Mouse (Mus musculus): Measurements from ENCODE around the gene Trim45. TPM values are rescaled to one million over a fixed set of nuclear protein-coding genes. Genes with fewer than 3 reads are reported as not detected.

Trim45 gene
- polyA plus RNA-seq (2015; fragmentation: Nextera tagmentation; extraction: Ambion mirVana) = 7.6 and 8.7 TPM in 2 replicates

DNA sequence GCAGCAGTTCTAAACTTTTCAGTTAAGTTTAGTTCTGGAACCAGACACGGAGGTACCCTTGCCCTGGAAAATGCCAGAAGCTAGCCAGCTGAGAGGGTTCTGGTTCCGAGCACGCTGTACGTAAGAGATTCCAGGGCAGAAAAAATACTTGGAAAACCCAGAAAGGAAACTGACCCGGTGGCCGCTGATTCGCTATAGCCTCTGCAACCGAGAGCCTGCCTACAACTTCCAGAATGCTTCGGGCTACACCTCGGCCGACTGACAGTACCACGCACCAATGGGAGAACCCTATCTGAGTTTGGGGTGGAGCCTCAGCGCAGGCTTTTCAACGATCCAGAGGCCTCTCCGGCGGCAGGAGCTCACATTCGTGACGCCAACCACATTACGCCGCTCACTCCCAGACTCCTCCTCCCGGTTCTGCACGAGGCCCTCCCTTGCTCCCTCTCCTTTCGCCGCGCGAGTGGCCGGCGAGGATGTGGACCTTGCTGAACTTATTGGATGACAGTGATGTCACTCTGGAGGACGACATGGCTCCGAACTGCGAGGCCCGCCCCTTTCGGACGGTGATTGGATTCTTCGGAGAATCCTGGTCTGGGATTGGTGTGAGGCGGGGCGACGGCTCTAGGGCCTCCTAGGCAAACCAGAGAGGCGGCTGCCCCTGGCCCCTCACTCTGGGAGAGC is at the start of gene Trim45:
TSS of gene Trim45 (plus strand) at position 378 of the 681 bp plus-strand sequence.
- H3K9me3 ChIP-seq (ENCODE audit: control insufficient read depth, low read length) = no peaks in the 10 kb centered on the region
- peak within 1 kb of the TSS; percentile 85 for H3K9ac ChIP-seq (ENCODE audit: low read depth, low read length)
- H3K27me3 ChIP-seq (replicated peaks; ENCODE audit: control insufficient read depth, insufficient read depth, low read length) = no peaks in the 10 kb centered on the region
- WGBS = under 1% methylated on average over 39 of the region's 39 CpGs
- H3K4me3 ChIP-seq (ENCODE audit: low read length) = peak within 1 kb of the TSS; percentile 66
- peaks cover 15% of the 10 kb centered on the region for H3K4me1 ChIP-seq (ENCODE audit: control insufficient read depth, insufficient read depth, low read depth, low read length)
- H3K36me3 ChIP-seq (ENCODE audit: control insufficient read depth, insufficient read depth, low read length) = no peaks in the 10 kb centered on the region
- ATAC-seq = peak; percentile 99
- peak within 1 kb of the TSS; percentile 89 for H3K27ac ChIP-seq (ENCODE audit: low read depth, low read length)
- peak within 1 kb of the TSS; percentile 74 for H3K4me2 ChIP-seq (ENCODE audit: low read length)

DNA sequence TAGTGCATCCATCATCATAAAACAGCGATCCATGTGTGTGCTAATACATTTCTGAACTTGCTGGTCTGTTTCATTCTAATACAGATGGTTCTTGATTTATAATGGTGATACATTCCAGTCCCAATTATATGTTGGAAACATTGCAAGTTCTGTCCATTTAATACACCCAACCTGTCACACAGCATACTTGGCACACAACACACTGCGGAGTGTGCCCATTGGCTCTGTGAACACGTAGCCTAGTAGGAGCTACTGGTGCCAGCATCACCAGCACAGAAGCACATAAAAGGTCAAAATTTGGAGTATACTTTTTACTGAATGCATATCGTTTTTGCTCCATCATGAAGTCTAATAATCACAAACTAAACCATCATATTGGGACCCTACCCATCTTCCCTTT is 44.9 kb upstream of the Trim45 start:
- no peak for ATAC-seq
- Histone ChIP-seq H3K4me1 (ENCODE audit: control insufficient read depth, insufficient read depth, low read depth, low read length) (no peaks in the 10 kb centered on the region), H3K36me3 (ENCODE audit: control insufficient read depth, insufficient read depth, low read length) (no peaks in the 10 kb centered on the region), H3K9me3 (ENCODE audit: control insufficient read depth, low read length) (no peaks in the 10 kb centered on the region), H3K4me2 (ENCODE audit: low read length) (no peak overlapping the region), H3K9ac (ENCODE audit: low read depth, low read length) (no peak overlapping the region), H3K27ac (ENCODE audit: low read depth, low read length) (no peak overlapping the region), H3K4me3 (ENCODE audit: low read length) (no peak overlapping the region), H3K27me3 (replicated peaks; ENCODE audit: control insufficient read depth, insufficient read depth, low read length) (no peaks in the 10 kb centered on the region)
- 84% methylated on average over 4 of the region's 4 CpGs for WGBS

DNA sequence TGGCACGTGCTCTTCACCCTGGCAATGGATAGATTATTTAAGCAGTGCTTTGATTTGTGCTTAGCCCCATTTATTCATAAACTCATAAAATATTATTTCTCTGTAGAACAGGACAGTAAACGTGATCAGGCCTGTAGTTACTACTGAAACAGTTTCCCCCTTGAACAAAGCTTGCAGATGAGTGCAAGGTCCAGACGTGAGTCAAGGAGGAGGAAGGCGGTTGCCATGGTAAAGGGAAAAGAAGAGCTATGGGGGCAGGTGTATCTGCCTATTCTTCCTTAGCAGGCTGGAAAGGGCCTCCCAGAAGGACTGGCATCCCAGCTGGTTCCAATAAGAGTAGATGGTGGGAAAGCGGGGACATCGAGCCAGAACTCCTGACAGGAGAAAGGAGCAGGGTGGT is 40.6 kb upstream of the Trim45 start:
- no peaks in the 10 kb centered on the region for H3K27me3 ChIP-seq (replicated peaks; ENCODE audit: control insufficient read depth, insufficient read depth, low read length)
- H3K9me3 ChIP-seq (ENCODE audit: control insufficient read depth, low read length) = no peaks in the 10 kb centered on the region
- WGBS = 84% methylated on average over 6 of the region's 6 CpGs
- H3K36me3 ChIP-seq (ENCODE audit: control insufficient read depth, insufficient read depth, low read length) = no peaks in the 10 kb centered on the region
- H3K4me2 ChIP-seq (ENCODE audit: low read length) = no peak overlapping the region
- ATAC-seq = no peak
- no peaks in the 10 kb centered on the region for H3K4me1 ChIP-seq (ENCODE audit: control insufficient read depth, insufficient read depth, low read depth, low read length)
- no peak overlapping the region for H3K4me3 ChIP-seq (ENCODE audit: low read length)
- H3K27ac ChIP-seq (ENCODE audit: low read depth, low read length) = no peak overlapping the region
- H3K9ac ChIP-seq (ENCODE audit: low read depth, low read length) = no peak overlapping the region

DNA sequence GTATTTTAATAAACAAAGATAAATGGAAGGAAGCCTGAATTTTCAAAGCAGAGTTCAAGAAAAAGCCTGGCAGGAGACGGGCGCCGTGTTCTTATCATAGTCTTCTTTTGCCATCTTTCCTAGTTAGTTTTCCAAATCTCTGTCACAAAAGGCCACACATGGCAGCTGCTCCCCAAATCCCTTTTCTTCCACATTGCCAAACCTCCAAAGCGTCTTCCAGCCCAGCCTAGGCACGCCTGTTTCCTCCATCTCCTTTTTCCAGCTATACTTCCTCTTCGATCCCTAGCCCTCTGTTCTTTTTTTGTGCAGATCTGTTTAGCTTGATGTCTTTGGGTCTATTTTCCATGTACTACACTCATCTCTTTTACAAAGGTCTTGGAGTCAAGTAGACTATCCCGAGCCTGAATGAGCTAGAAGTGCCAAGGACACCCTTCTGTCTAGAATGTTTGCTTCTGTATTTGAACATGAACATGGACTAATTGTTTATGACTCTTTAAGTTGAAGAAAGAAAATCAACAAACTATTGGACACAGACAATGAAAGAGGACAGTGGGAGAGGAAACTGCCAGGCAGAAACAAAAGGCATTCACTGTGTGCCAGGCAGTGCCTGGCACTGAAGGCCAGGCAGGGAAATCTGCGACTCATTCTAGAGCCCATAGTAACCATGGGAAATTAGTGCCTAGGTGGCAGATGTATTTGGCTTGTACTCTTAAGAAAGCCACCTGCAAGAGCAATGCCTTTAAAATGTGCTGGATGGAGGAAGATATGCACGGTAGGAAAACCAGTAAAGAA is 40.0 kb upstream of the Trim45 start:
- ATAC-seq = peak; percentile 68; the same call in 1 of the 2 replicates
- Histone ChIP-seq H3K36me3 (ENCODE audit: control insufficient read depth, insufficient read depth, low read length) (no peaks in the 10 kb centered on the region), H3K27ac (ENCODE audit: low read depth, low read length) (no peak overlapping the region), H3K9me3 (ENCODE audit: control insufficient read depth, low read length) (no peaks in the 10 kb centered on the region), H3K27me3 (replicated peaks; ENCODE audit: control insufficient read depth, insufficient read depth, low read length) (no peaks in the 10 kb centered on the region), H3K4me2 (ENCODE audit: low read length) (no peak overlapping the region), H3K4me1 (ENCODE audit: control insufficient read depth, insufficient read depth, low read depth, low read length) (no peaks in the 10 kb centered on the region), H3K9ac (ENCODE audit: low read depth, low read length) (no peak overlapping the region), H3K4me3 (ENCODE audit: low read length) (no peak overlapping the region)
- WGBS = 68% methylated on average over 9 of the region's 9 CpGs

DNA sequence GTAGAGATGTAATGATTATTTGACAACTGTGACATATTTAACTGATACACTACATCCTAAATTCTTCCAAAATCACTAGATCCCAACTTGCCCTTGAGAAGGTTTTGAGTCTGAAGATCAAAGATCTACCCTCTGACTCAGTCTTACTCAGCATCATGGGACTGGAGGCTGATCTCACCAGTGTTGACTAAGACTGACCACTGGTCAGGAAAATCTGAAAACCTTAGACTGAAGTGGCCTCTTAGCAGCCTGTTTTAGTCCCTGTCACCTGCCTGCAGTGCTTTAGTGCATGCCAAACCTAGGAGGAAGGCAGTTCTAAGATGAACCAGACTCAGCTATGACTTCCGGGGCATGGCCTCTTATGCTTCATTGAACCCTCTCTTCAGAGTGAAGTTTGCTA is 32.8 kb upstream of the Trim45 start:
- Histone ChIP-seq H3K36me3 (ENCODE audit: control insufficient read depth, insufficient read depth, low read length) (no peaks in the 10 kb centered on the region), H3K4me2 (ENCODE audit: low read length) (no peak overlapping the region), H3K27me3 (replicated peaks; ENCODE audit: control insufficient read depth, insufficient read depth, low read length) (no peaks in the 10 kb centered on the region), H3K27ac (ENCODE audit: low read depth, low read length) (no peak overlapping the region), H3K9me3 (ENCODE audit: control insufficient read depth, low read length) (no peaks in the 10 kb centered on the region), H3K9ac (ENCODE audit: low read depth, low read length) (no peak overlapping the region), H3K4me1 (ENCODE audit: control insufficient read depth, insufficient read depth, low read depth, low read length) (no peaks in the 10 kb centered on the region), H3K4me3 (ENCODE audit: low read length) (no peak overlapping the region)
- WGBS = 96% methylated on average over 1 of the region's 1 CpGs
- no peak for ATAC-seq

DNA sequence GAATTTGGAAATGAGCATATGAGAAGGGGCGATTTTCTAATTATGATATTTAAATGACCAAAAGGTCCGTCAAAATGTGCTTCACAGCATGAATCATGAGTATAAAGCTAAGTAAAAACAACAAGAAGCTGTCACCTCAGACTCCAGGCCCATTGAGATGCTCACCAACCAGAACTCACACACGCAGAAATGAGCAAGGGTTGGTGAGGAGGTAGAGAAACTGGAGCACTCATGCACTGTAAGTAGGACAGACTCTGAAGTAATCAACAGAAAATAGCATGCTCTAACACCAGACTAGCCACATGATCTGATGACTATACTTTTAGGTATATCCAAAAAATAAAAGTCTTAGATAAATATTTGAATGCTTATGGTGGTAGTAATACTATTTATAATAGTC is 31.6 kb upstream of the Trim45 start:
- no peak for ATAC-seq
- no peaks in the 10 kb centered on the region for H3K9me3 ChIP-seq (ENCODE audit: control insufficient read depth, low read length)
- no peaks in the 10 kb centered on the region for H3K4me1 ChIP-seq (ENCODE audit: control insufficient read depth, insufficient read depth, low read depth, low read length)
- no peak overlapping the region for H3K9ac ChIP-seq (ENCODE audit: low read depth, low read length)
- WGBS = 94% methylated on average over 3 of the region's 3 CpGs
- H3K27me3 ChIP-seq (replicated peaks; ENCODE audit: control insufficient read depth, insufficient read depth, low read length) = no peaks in the 10 kb centered on the region
- no peak overlapping the region for H3K4me3 ChIP-seq (ENCODE audit: low read length)
- no peak overlapping the region for H3K4me2 ChIP-seq (ENCODE audit: low read length)
- H3K27ac ChIP-seq (ENCODE audit: low read depth, low read length) = no peak overlapping the region
- H3K36me3 ChIP-seq (ENCODE audit: control insufficient read depth, insufficient read depth, low read length) = no peaks in the 10 kb centered on the region

DNA sequence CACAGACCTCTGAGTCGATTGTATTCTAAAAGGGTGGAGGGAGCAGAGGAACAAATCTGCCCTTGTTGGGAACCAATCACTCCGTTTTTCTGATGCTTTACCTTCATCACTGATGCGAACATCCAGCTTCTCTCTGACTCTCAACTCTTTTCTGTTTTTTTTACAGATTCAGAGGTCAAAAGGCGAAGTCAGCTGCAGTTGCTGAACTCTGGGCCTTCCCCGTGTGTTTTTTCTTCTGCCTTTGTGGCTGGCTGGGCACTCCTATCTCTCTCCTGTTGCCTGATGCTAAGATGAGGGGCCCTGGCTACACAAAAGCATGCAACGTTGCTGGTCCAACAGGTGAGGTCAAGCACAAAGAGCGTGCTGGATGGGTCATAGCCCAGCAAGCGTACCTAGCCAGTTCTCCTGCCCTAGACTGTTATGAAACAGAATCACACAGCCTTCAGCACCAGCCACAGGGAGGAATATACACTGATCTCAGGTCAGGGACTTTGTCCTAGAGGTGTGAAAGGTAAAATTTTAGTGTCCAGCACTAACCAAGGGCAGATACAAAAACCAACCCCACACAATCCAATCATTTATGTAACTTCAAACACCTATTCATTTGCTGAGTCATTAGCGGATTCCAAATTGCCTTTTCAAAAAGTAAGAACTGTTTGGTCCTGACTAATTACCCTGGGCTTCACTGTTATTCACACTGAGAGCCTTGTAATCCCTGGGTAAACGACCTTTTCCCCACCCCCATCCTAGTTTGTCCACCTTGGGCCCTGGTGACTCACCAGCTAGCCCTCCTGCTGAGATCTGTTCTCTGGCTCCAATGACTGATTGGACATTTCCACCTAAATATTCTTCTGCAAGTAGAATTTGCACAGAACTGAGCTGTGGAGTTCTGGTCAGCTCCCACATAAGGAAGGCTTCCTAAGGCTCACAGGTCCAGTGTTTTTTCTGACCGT is 29.3 kb upstream of the Trim45 start:
- no peaks in the 10 kb centered on the region for H3K36me3 ChIP-seq (ENCODE audit: control insufficient read depth, insufficient read depth, low read length)
- no peaks in the 10 kb centered on the region for H3K27me3 ChIP-seq (replicated peaks; ENCODE audit: control insufficient read depth, insufficient read depth, low read length)
- no peak for ATAC-seq
- 69% methylated on average over 11 of the region's 11 CpGs for WGBS
- H3K4me1 ChIP-seq (ENCODE audit: control insufficient read depth, insufficient read depth, low read depth, low read length) = no peaks in the 10 kb centered on the region
- H3K4me2 ChIP-seq (ENCODE audit: low read length) = no peak overlapping the region
- H3K4me3 ChIP-seq (ENCODE audit: low read length) = no peak overlapping the region
- no peaks in the 10 kb centered on the region for H3K9me3 ChIP-seq (ENCODE audit: control insufficient read depth, low read length)
- no peak overlapping the region for H3K9ac ChIP-seq (ENCODE audit: low read depth, low read length)
- H3K27ac ChIP-seq (ENCODE audit: low read depth, low read length) = no peak overlapping the region

DNA sequence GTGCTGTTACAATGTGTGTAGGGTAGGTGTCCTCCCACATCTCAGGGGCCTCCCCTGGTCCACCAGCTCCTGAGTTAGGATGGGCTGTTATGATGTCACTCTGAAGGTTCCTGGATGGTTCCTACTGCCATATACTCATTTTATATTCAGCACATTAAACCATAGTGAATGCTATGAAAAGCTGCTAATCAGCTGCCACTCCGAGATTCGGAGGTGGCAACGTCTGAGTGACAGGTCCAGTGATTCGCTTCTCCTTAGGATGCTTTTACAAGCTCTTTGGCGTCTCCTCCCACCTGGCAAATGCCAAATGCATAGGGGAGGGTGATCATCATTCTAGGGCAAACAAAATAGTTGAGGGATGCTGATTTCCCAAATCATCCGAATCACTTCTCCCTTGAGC is 26.5 kb upstream of the Trim45 start:
- Histone ChIP-seq H3K27me3 (replicated peaks; ENCODE audit: control insufficient read depth, insufficient read depth, low read length) (no peaks in the 10 kb centered on the region), H3K4me3 (ENCODE audit: low read length) (no peak overlapping the region), H3K9ac (ENCODE audit: low read depth, low read length) (no peak overlapping the region), H3K4me1 (ENCODE audit: control insufficient read depth, insufficient read depth, low read depth, low read length) (no peaks in the 10 kb centered on the region), H3K36me3 (ENCODE audit: control insufficient read depth, insufficient read depth, low read length) (no peaks in the 10 kb centered on the region), H3K27ac (ENCODE audit: low read depth, low read length) (no peak overlapping the region), H3K4me2 (ENCODE audit: low read length) (no peak overlapping the region), H3K9me3 (ENCODE audit: control insufficient read depth, low read length) (no peaks in the 10 kb centered on the region)
- 73% methylated on average over 6 of the region's 6 CpGs for WGBS
- no peak for ATAC-seq

DNA sequence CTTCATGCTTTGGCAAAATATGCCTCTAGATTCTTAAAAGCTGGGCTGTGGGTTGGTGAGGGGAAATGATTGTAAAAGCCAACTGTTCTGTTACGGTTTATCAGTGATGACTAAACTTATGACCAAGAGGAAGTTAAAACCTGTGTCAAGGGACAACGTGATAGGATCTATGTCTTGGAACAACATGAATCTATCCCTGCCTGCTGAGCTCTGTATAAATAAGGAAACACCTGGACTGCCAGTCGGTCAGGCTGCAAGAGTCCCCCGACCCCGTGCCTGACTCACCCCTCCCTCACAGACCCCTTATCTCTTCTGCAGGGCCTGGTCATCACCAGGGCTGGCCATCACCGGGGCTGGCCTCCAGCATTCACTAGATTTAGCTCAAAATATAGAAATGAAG is 15.9 kb upstream of the Trim45 start:
- no peak overlapping the region for H3K9ac ChIP-seq (ENCODE audit: low read depth, low read length)
- no peaks in the 10 kb centered on the region for H3K4me1 ChIP-seq (ENCODE audit: control insufficient read depth, insufficient read depth, low read depth, low read length)
- WGBS = 72% methylated on average over 6 of the region's 6 CpGs
- no peak for ATAC-seq
- H3K4me2 ChIP-seq (ENCODE audit: low read length) = no peak overlapping the region
- H3K27me3 ChIP-seq (replicated peaks; ENCODE audit: control insufficient read depth, insufficient read depth, low read length) = no peaks in the 10 kb centered on the region
- no peak overlapping the region for H3K27ac ChIP-seq (ENCODE audit: low read depth, low read length)
- H3K9me3 ChIP-seq (ENCODE audit: control insufficient read depth, low read length) = no peaks in the 10 kb centered on the region
- H3K36me3 ChIP-seq (ENCODE audit: control insufficient read depth, insufficient read depth, low read length) = no peaks in the 10 kb centered on the region
- H3K4me3 ChIP-seq (ENCODE audit: low read length) = no peak overlapping the region
